Mouse (Mus musculus) liver, postnatal 0 days (tissue): ENCODE measurements around the gene Zfp704. TPM values are rescaled to one million over a fixed set of nuclear protein-coding genes. Genes with fewer than 3 reads are reported as not detected.

Experiments
- ATAC-seq: fragments of 200-750 bp; cut with Nextera tagmentation; 2 replicates; pipeline ENCODE4 v1.8.0; 2017; ENCODE audit warnings: mild to moderate bottlenecking, moderate library complexity
- DNase-seq: peaks from one replicate; pipeline ENCODE4 v3.0.0-alpha.2; 2016
- H3K27ac ChIP-seq: fragments of 300-500 bp; sonication (generic); 2 replicates; pipeline ENCODE4 v1.5.1; 2014; ENCODE audit warnings: antibody characterized with exemption, moderate library complexity, mild to moderate bottlenecking, low read depth
- H3K27me3 ChIP-seq: fragments of 300-500 bp; sonication (generic); 2 replicates; pipeline ENCODE4 v1.6.1; 2014; ENCODE audit warnings: low read length, control low read depth, mixed read lengths; ENCODE audit not compliant: insufficient read depth
- H3K36me3 ChIP-seq: fragments of 300-500 bp; sonication (generic); replicated peaks from 2 replicates; pipeline ENCODE4 v1.6.1; 2014; ENCODE audit warnings: mild to moderate bottlenecking, control low read depth, low read length, moderate library complexity, mixed read lengths; ENCODE audit not compliant: insufficient read depth
- H3K4me1 ChIP-seq: fragments of 300-500 bp; sonication (generic); 2 replicates; pipeline ENCODE4 v1.6.1; 2014; ENCODE audit warnings: antibody characterized with exemption, mild to moderate bottlenecking, control low read depth; ENCODE audit not compliant: insufficient read depth
- H3K4me2 ChIP-seq: fragments of 300-500 bp; sonication (generic); 2 replicates; pipeline ENCODE4 v1.6.1; 2014; ENCODE audit warnings: low read depth, mild to moderate bottlenecking, low read length, moderate library complexity, mixed read lengths
- H3K4me3 ChIP-seq: fragments of 300-500 bp; sonication (generic); 2 replicates; pipeline ENCODE4 v1.5.1; 2014; ENCODE audit warnings: low read depth, low read length
- H3K9ac ChIP-seq: fragments of 300-500 bp; sonication (generic); replicated peaks from 2 replicates; pipeline ENCODE4 v1.6.1; 2014; ENCODE audit warnings: mild to moderate bottlenecking, moderate library complexity
- H3K9me3 ChIP-seq: fragments of 300-500 bp; sonication (generic); 2 replicates; pipeline ENCODE4 v1.6.1; 2016; ENCODE audit warnings: mild to moderate bottlenecking, control low read depth, low read length, mixed read lengths
- CTCF ChIP-seq: sonication (generic); IDR thresholded peaks from 2 replicates; pipeline ENCODE4 v1.5.1; 2016; ENCODE audit warnings: antibody characterized with exemption, low read depth
- EP300 ChIP-seq: IDR thresholded peaks from 2 replicates; pipeline ENCODE4 v1.6.1; 2016; ENCODE audit warnings: antibody characterized with exemption, low read depth, mild to moderate bottlenecking
- WGBS: fragments of 180-500 bp; shearing (Covaris S2); extraction: QIAGEN DNeasy Blood & Tissue Kit; methylation state at CpG from one replicate; pipeline ENCODE4 v1.1.7; 2014; ENCODE audit not compliant: insufficient replicate concordance; 5-methylcytosine and 5-hydroxymethylcytosine counted together
- polyA plus RNA-seq: library from polyadenylated mRNA; unstranded; fragments of >200 nt; fragmentation: Nextera tagmentation; extraction: Ambion mirVana; gene quantifications from 2 replicates; pipeline ENCODE4 v1.2.1, GENCODE M21; 2015

Zfp704 gene
- polyA plus RNA-seq, 1 experiment from 2014 or later = 0.94 TPM

GRCm38 (mm10) chr3:9425661-9426060 lies 184.2 kb downstream of the Zfp704 start:
- no peaks in the 10 kb centered on the region for H3K4me1 ChIP-seq
- DNase-seq (no peak), ATAC-seq (no peak)
- H3K4me3 ChIP-seq = no peak overlapping the region
- H3K9me3 ChIP-seq = no peaks in the 10 kb centered on the region
- H3K27ac ChIP-seq = no peak overlapping the region
- 85% methylated on average over 5 of the region's 5 CpGs for WGBS
- no peak overlapping the region for H3K9ac ChIP-seq
- H3K27me3 ChIP-seq = no peaks in the 10 kb centered on the region
- H3K36me3 ChIP-seq = no peaks in the 10 kb centered on the region
- TF ChIP-seq CTCF = no peak
- no peak for TF ChIP-seq EP300
- no peak overlapping the region for H3K4me2 ChIP-seq

GRCm38 (mm10) chr3:9424637-9425036 lies 185.2 kb downstream of the Zfp704 start:
- no peaks in the 10 kb centered on the region for H3K4me1 ChIP-seq
- no peaks in the 10 kb centered on the region for H3K9me3 ChIP-seq
- ATAC-seq (no peak), DNase-seq (no peak)
- no peak overlapping the region for H3K9ac ChIP-seq
- no peaks in the 10 kb centered on the region for H3K36me3 ChIP-seq
- no peak overlapping the region for H3K4me3 ChIP-seq
- TF ChIP-seq CTCF = no peak
- TF ChIP-seq EP300 = no peak
- H3K4me2 ChIP-seq = no peak overlapping the region
- 77% methylated on average over 6 of the region's 6 CpGs for WGBS
- H3K27ac ChIP-seq = no peak overlapping the region
- H3K27me3 ChIP-seq = no peaks in the 10 kb centered on the region

- no peak overlapping the region for H3K9ac ChIP-seq
- 84% methylated on average over 6 of the region's 6 CpGs for whole genome bisulfite sequencing
- H3K27ac ChIP-seq = no peak overlapping the region
- H3K27me3 ChIP-seq = no peaks in the 10 kb centered on the region
- ATAC-seq (no peak), DNase-seq (no peak)
- H3K4me3 ChIP-seq = no peak overlapping the region
- H3K4me1 ChIP-seq = no peaks in the 10 kb centered on the region
- TF ChIP-seq EP300 (no peak), CTCF (no peak)
- H3K4me2 ChIP-seq = no peak overlapping the region
- H3K36me3 ChIP-seq = no peaks in the 10 kb centered on the region
- H3K9me3 ChIP-seq = no peaks in the 10 kb centered on the region
These were observed 186.2 kb downstream of the Zfp704 start for GRCm38 (mm10) chr3:9423669-9424068.

GRCm38 (mm10) chr3:9408896-9409295 lies 201.0 kb downstream of the Zfp704 start:
- DNase-seq (no peak), ATAC-seq (no peak)
- H3K4me2 ChIP-seq = no peak overlapping the region
- no peak overlapping the region for H3K27ac ChIP-seq
- WGBS = 84% methylated on average over 4 of the region's 4 CpGs
- H3K9ac ChIP-seq = no peak overlapping the region
- no peaks in the 10 kb centered on the region for H3K4me1 ChIP-seq
- TF ChIP-seq EP300 (no peak), CTCF (no peak)
- H3K9me3 ChIP-seq = no peaks in the 10 kb centered on the region
- H3K36me3 ChIP-seq = no peaks in the 10 kb centered on the region
- H3K27me3 ChIP-seq = no peaks in the 10 kb centered on the region
- H3K4me3 ChIP-seq = no peak overlapping the region

GRCm38 (mm10) chr3:9407801-9408200 lies 202.1 kb downstream of the Zfp704 start:
- ATAC-seq (no peak), DNase-seq (no peak)
- Histone ChIP-seq H3K4me3 (no peak overlapping the region), H3K9me3 (no peaks in the 10 kb centered on the region), H3K4me2 (no peak overlapping the region), H3K27ac (0 out of 2 replicates have a peak overlapping the region, but pooled peaks have one; percentile 34), H3K36me3 (no peaks in the 10 kb centered on the region), H3K4me1 (peaks cover 3% of the 10 kb centered on the region; the same call in 1 of the 2 replicates), H3K9ac (no peak overlapping the region), H3K27me3 (no peaks in the 10 kb centered on the region)
- TF ChIP-seq EP300 (no peak), CTCF (no peak)
- WGBS = 65% methylated on average over 10 of the region's 10 CpGs

GRCm38 (mm10) chr3:9407119-9407546 lies 202.8 kb downstream of the Zfp704 start:
- ATAC-seq (no peak), DNase-seq (no peak)
- Histone ChIP-seq H3K4me3 (no peak overlapping the region), H3K9ac (no peak overlapping the region), H3K4me2 (no peak overlapping the region), H3K27ac (peak overlapping the region; percentile 44), H3K36me3 (no peaks in the 10 kb centered on the region), H3K27me3 (no peaks in the 10 kb centered on the region), H3K9me3 (no peaks in the 10 kb centered on the region), H3K4me1 (peaks cover 6% of the 10 kb centered on the region)
- TF ChIP-seq CTCF = no peak
- TF ChIP-seq EP300 = peak; percentile 68; the same call in 1 of the 2 replicates
- 40% methylated on average over 9 of the region's 9 CpGs for WGBS

GRCm38 (mm10) chr3:9405341-9405740 lies 204.5 kb downstream of the Zfp704 start:
- no peaks in the 10 kb centered on the region for H3K9me3 ChIP-seq
- H3K36me3 ChIP-seq = no peaks in the 10 kb centered on the region
- DNase-seq (no peak), ATAC-seq (no peak)
- H3K4me3 ChIP-seq = no peak overlapping the region
- WGBS = 67% methylated on average over 9 of the region's 9 CpGs
- peaks cover 19% of the 10 kb centered on the region for H3K4me1 ChIP-seq
- no peak overlapping the region for H3K27ac ChIP-seq
- H3K4me2 ChIP-seq = no peak overlapping the region
- H3K9ac ChIP-seq = no peak overlapping the region
- H3K27me3 ChIP-seq = no peaks in the 10 kb centered on the region
- no peak for TF ChIP-seq EP300
- no peak for TF ChIP-seq CTCF
